Mouse (Mus musculus): ENCODE data around the gene Uts2.
A peak's percentile ranks its signal among the peaks of the same experiment; 100 is the strongest.
"Not testable (repeated sequence)": the region's sequence is repeated elsewhere in the genome, so short reads cannot be mapped to it uniquely, and the experiment has no call there.

The Uts2 gene

DNA sequence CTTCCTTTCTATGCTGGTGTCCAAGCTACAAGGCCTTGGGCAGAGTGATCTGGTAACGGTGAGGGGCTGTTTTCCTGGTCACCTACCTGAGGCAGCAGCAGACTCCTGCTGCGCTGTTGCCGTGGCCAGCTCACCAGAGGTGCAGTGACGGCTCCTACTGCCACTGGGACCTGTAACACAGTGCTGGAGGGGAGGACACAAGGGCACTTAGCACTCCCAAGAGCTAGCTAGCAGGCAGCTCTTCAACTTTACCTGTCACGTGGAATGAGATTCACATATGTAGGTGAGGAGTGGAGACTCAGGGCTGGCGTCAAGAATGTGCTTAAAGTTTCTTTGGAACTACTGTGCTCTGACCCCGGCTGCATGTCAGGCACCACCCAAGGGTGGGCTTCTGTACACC is 13.4 kb downstream of the Uts2 start:
- no peak for DNase-seq (ENCODE audit: low read depth in 1 of 2, low spot score in 2 of 2)

DNA sequence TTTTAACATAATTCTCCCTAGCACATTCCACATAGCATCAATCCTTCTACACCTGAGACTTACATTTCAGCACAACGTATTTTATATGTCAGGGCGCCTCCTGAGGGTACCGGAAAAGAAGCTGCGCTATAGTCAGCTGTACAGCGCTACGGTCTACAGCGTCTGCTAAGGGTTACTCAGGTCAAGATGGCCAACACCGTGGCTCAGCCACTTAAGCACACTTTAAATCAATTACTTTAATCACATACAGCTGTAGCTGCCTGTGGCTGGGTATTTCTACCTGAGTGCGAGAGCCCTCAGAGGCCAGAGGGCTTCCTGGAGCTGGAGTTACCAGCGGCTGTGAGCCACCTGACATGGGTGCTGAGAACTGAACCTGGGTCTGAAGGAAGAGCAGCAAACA is 19.0 kb downstream of the Uts2 start:
- no peak for DNase-seq (ENCODE audit: low read depth in 1 of 2, low spot score in 2 of 2)

DNA sequence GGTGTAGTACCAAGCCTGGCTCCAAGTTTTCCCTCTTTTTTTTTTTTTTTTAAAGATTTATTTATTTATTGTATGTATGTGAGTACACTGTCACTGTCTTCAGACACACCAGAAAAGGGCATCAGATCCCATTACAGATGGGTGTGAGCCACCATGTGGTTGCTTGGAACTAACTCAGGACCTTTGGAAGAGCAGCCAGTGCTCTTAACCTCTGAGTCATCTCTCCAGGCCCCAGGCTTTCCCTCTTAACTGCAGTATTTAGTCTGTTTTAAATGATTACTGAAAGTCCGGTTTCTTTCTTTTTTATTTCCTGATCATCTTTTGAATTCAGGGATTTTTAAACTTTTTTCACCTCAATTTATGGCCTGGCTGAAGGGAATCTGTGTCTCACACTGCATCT is 20.5 kb downstream of the Uts2 start:
- DNase-seq (ENCODE audit: low read depth in 1 of 2, low spot score in 2 of 2): not testable (repeated sequence)

DNA sequence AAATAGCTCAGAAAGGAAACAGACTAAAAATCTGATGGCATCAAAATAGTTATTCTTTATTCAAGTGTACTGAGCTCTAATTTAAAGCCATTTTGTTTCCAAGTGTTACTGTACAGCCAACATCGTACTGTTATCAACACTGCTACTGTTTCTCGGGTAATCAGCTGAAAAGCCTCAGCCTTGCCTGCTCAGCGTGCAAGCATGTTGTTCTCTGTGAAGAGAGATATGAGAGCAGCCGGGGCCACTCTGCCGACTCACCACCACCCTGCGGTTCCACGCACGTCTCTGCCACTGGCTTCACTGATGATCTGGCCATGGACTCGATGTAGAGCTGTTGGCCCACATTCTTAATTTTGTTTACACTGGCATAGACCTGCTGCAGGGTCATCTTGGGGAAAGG is 27.3 kb downstream of the Uts2 start:
- no peak for DNase-seq (ENCODE audit: low read depth in 1 of 2, low spot score in 2 of 2)

DNA sequence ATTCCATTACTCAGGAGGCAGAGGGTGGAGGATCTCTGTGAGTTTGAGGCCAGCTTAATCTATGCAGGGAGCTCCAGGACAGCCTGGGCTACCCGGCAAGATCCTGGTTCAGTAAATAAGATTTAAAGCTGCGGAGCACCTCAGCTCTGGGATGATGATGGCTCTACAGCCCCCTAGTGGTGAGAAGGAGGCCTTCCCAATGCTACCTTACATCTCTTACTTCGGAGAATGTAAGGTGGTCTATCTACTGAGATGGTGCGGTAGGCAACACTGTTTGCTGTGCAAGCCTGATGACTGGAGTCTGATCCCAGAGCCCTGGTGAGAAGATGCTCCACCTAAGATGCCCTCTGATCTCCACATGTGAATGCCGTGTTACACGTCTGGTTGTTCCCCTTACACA is 30.1 kb downstream of the Uts2 start:
- no peak for DNase-seq (ENCODE audit: low read depth in 1 of 2, low spot score in 2 of 2)

DNA sequence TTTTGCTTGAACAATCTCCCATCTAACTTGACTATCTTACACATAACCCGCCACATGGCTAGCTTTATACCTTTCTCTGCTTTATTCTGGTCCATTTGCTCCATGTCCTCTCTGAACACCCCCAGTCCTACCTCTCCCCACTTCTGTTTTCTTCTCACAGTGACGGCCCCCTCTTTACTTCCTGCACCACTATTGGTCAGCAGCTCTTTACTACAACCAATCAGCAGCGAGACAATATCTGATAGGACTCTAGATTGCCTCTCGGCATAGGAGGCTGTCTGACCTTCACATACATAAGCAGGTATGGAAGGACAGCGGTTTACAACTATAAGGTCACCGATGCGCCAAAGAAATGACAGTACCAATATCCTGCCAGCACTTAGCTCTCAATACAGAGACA is 39.6 kb downstream of the Uts2 start:
- DNase-seq (ENCODE audit: low read depth in 1 of 2, low spot score in 2 of 2): no peak

DNA sequence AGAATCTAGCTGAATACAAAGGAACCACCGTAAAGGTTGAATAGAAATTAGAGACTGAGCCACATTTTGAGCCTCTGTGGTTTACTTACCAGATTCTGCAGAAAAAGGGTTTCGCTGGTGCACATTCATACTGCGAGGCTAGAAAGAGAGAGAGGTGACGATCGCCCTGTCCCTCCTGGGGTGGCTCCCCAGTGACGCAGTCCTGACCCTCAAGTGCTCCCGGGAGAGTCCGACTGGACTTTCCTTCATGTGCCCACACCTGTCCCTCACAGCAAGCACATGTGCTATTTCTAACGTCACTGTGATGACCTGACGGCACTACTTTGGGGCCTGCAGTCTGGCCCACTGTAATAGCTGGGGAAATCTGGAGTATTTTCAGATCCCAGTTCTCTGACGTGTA is 40.9 kb downstream of the Uts2 start:
- no peak for DNase-seq (ENCODE audit: low read depth in 1 of 2, low spot score in 2 of 2)

DNA sequence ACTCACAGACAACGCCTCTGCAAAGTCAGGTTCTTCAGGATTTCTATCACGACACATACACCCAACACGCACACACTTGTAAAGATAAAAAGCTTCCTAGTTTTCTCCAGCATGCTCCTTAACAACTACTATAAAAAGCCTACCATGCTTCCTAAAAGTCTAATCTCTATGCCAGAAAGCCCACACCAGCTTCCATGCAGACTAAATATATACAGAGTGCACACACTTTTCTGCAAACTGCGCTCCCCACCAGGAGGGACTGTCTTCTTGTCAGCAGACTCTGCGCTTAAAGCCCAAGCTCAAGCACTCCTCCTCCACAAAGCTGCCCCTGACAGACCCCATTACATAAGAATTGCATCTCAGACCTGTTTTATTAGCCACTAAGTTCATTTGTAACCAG is 44.6 kb downstream of the Uts2 start:
- no peak for DNase-seq (ENCODE audit: low read depth in 1 of 2, low spot score in 2 of 2)

DNA sequence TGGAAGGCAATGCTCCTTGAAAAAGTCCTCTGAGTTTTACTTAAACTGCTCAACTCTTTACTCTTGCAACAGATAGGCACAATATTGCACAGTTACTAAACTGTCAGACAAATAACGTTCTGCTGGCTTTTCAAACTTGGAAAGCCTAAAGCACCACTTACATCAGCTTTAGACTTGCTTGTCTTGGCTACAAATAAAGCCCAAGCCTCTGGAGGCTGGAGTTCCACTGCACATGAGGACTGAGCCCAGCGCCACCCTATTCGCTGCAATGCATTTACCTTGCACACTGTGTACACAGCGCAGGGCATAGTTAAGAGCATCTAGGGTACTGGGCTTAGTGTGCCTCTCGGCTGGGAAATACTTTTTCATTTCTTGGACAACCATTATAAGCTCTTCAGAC is 46.4 kb downstream of the Uts2 start:
- no peak for DNase-seq (ENCODE audit: low read depth in 1 of 2, low spot score in 2 of 2)

DNA sequence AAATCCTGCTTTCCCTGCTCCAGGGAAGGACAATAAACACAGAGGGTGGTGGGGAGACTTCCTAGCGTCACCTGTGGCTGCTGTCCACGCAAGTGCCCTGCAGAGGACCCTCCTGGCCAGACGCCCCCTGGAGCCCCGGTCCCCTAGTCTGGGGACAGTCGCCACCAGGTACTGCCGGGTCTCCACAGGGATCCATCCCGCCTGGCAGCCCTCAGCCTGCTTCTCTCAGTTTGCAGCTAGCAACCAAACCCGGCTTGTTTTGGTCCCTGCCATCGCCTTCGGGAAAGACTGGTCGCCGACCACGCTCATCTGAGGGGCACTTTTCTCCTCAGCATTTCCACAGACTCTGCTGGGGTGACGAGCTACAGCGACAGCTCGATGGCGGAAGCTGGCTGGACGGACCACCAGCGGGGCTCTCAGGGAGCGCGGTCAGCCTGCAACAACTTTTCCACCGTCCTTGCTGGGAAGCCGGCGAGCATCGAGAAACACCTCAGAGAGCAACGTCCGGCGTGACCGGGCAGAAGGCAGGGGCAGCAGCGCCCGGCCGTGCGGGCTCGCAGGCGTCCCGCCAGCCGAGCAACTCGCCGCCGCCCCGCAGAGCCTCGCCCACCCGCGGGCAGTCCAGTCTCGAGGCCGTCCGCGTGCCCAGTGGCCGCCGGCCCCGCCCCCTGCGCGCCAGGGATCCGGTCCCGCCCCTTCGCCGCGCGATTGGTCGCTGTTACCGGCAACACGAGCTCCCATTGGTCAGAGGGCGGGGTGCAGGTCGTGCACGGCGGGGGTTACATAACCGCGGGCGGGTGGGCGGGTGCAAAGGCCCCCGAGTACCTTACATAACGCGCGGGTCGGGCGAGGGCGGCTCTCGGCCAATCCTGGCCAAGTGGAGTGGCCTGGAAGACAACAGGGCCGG is 47.4 kb downstream of the Uts2 start, which contains the start of gene Per3:
Per3 (minus strand) TSS at position 629 of the 907 bp plus-strand sequence.
- peak; percentile 81 to 90 for DNase-seq (ENCODE audit: low read depth in 1 of 2, low spot score in 2 of 2)

DNA sequence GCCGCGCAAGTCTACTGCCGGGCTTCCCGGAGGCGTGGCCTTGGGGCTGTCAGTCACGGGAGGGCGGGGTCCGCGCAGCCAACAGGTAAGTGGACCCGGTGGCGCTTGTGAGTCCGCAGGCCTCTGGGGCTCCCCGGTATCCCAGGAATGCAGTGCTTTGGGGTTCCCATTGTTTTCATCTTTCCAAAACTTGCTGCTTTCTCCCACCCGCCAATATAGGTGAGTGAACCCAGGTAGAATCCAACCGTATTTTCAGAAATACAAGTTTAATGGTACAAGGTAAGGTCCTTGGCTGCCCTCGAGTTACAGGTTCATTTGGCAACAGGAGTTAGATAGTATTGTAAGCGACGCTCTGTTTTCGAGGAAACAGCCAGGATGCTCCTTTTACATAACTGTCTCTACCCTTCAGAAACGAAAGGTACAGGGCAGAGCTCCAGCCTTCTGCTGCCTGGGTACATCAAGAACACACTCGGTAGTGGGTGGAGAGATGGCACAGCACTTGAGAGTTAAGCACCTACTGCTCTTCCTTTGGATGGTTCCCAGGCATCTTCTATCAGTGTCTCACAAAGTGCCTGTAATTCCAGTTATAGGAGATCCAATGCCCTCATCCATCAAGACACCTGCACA is 48.2 kb downstream of the Uts2 start:
- DNase-seq (ENCODE audit: low read depth in 1 of 2, low spot score in 2 of 2): no peak

DNA sequence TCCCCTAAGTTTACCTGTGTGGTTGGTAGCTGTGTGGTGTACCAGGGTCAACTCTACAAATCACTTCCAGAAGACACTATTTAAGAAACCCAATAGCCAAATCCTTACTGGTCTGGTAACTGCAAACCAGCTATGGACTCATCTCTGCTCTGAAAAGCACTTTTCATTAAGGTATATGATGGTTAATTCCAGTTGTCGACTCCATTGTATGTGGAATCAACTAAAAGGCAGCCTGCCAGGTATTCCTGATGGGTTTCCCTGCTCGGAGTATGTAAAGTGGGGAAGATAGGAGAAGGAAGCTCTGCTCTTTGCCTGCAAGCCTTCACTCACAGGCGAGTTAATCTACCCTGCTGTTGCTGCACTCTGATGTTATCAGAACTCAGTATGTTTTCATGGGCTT is 49.6 kb downstream of the Uts2 start:
- no peak for DNase-seq (ENCODE audit: low read depth in 1 of 2, low spot score in 2 of 2)

DNA sequence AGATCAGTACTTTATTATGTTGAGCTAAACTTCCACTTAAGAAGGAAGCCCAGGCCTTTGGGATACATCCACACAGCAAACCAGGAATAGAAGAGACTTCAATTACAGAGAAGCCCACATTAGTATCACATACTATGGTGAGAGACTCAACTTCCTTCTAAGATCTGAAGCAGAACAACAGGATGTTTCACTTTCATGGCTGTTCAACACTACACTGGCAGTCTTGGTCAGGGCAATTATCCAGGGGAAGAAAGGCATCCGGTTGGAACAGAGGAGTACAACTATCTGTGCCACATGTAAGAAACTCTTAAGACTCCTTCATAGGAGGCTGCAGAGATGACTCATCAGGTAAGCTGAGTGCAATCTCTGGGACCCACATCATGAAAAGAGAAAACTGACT is 54.3 kb downstream of the Uts2 start:
- no peak for DNase-seq (ENCODE audit: low read depth in 1 of 2, low spot score in 2 of 2)
